Mouse (Mus musculus) forebrain, embryonic 11.5 days (tissue): ENCODE measurements around the gene Efcab3. TPM values are rescaled to one million over a fixed set of nuclear protein-coding genes. Genes with fewer than 3 reads are reported as not detected.

ENCODE experiments used
- ATAC-seq: fragments of 200-750 bp; cut with Nextera tagmentation; replicated peaks from 2 replicates; pipeline ENCODE4 v1.8.0; 2017; ENCODE audit warnings: moderate TSS enrichment; ENCODE audit not compliant: low FRiP score
- DNase-seq: peaks from one replicate; pipeline ENCODE4 v3.0.0-alpha.2; 2017; ENCODE audit warnings: low spot score
- H3K27ac ChIP-seq: fragments of 300-500 bp; sonication (generic); 2 replicates; pipeline ENCODE4 v1.5.1; 2014; ENCODE audit warnings: low read depth, low read length
- H3K27me3 ChIP-seq: fragments of 300-500 bp; sonication (generic); 2 replicates; pipeline ENCODE4 v1.6.1; 2014; ENCODE audit warnings: mild to moderate bottlenecking, low read length, mixed read lengths; ENCODE audit not compliant: control insufficient read depth, insufficient read depth
- H3K36me3 ChIP-seq: fragments of 300-500 bp; sonication (generic); 2 replicates; pipeline ENCODE4 v1.6.1; 2014; ENCODE audit warnings: mild to moderate bottlenecking, low read length, moderate library complexity, mixed read lengths; ENCODE audit not compliant: control insufficient read depth, insufficient read depth
- H3K4me1 ChIP-seq: fragments of 300-500 bp; sonication (generic); replicated peaks from 2 replicates; pipeline ENCODE4 v1.6.1; 2014; ENCODE audit warnings: low read length, mixed read lengths; ENCODE audit not compliant: control insufficient read depth, insufficient read depth
- H3K4me2 ChIP-seq: fragments of 300-500 bp; sonication (generic); 2 replicates; pipeline ENCODE4 v1.6.1; 2014; ENCODE audit warnings: low read depth, mild to moderate bottlenecking, low read length, moderate library complexity, mixed read lengths; ENCODE audit not compliant: severe bottlenecking
- H3K4me3 ChIP-seq: fragments of 300-500 bp; sonication (generic); 2 replicates; pipeline ENCODE4 v1.5.1; 2014; ENCODE audit warnings: low read depth, low read length
- H3K9ac ChIP-seq: fragments of 300-500 bp; sonication (generic); 2 replicates; pipeline ENCODE4 v1.6.1; 2014; ENCODE audit warnings: low read length
- H3K9me3 ChIP-seq: fragments of 300-500 bp; sonication (generic); 2 replicates; pipeline ENCODE4 v1.6.1; 2016; ENCODE audit warnings: low read length, mixed read lengths; ENCODE audit not compliant: control insufficient read depth
- WGBS: fragments of 180-500 bp; shearing (Covaris S2); extraction: QIAGEN DNeasy Blood & Tissue Kit; methylation state at CpG from one replicate; pipeline ENCODE4 v1.1.7; 2014; 5-methylcytosine and 5-hydroxymethylcytosine counted together
- polyA plus RNA-seq: library from polyadenylated mRNA; unstranded; fragments of >200 nt; fragmentation: Nextera tagmentation; extraction: Ambion mirVana; gene quantifications from 2 replicates; pipeline ENCODE4 v1.2.1, GENCODE M21; 2014

Gene Efcab3
- polyA plus RNA-seq, 1 experiment from 2014 or later, result not detected

DNA sequence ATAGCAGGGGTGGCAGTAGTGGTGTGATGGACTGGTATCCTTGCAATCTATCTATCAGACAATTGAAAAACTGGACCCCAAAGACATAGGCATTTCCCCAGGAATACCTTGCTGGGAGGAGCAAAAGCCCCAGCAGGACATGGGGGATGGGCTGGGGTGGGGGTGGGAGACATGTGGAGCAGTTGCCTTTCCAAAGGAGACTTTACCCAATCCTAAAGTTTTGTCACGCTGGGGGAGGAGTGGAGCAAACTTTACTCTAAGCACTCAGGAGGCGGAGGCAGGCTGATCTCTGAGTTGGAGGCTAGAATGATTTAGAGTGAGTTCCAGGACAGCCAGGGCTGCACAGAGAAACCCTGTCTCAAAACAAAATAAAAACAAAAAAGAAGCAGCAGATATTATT, 98.0 kb downstream of the Efcab3 start:
- Histone ChIP-seq H3K4me1 (no peaks in the 10 kb centered on the region), H3K27me3 (no peaks in the 10 kb centered on the region), H3K9ac (no peak overlapping the region), H3K4me2 (no peak overlapping the region), H3K4me3 (no peak overlapping the region), H3K27ac (no peak overlapping the region), H3K9me3 (peaks cover 7% of the 10 kb centered on the region), H3K36me3 (no peaks in the 10 kb centered on the region)
- ATAC-seq (no peak), DNase-seq (no peak)
- 92% methylated on average over 2 of the region's 2 CpGs for WGBS

DNA sequence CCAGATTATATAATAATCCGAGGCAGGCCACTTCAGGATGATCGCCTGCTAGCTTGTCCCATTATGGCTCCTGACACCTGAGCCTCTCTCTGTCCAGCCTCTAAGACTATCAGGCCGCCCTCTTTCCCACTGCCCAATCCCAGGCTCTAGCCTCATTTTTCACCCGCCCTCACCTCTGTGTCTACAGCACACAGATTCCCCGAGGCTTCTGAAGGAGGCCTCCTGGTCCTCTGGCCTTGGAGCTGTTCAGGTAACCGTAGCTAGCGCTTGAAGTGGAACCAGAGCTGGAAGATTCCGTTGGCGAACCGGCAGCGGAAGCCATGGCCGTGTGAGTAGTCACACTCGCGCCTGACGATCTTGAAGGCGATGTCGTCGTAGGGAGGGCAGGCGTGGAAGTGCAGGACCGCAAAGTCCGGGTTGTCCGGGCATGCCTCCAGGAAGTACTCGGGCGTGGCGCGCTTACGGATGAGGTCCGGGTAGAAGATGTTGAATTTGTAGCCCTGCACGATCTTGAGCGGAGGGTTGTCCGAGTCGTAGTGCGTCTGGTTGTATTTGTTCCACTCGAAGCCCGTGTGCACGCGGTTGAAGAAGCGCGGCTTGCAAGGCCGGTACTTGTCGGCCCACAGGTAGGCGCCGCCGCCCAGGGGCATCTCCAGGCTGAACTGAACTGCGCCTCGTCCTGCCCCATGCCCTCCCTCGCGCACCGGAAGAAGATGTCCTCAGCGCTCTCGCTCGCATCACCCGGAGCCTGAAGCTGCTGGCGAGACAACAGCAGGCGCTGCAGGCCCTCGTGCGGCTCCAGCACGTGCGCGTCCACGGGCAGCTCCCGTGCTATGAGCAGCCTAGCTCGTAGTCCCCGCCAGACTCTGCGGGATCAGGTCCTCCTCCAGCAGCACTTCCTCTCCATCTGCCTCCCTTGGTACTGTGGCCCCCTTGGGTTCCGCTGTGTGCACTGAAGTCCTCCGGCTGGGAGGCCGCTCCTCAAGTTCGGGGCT, 101.4 kb downstream of the Efcab3 start:
- Histone ChIP-seq H3K4me3 (no peak overlapping the region), H3K27ac (no peak overlapping the region), H3K36me3 (no peaks in the 10 kb centered on the region), H3K4me2 (no peak overlapping the region), H3K27me3 (no peaks in the 10 kb centered on the region), H3K9me3 (peaks cover 7% of the 10 kb centered on the region), H3K4me1 (no peaks in the 10 kb centered on the region), H3K9ac (no peak overlapping the region)
- ATAC-seq (no peak), DNase-seq (no peak)
- WGBS, result 85% methylated on average over 69 of the region's 69 CpGs

DNA sequence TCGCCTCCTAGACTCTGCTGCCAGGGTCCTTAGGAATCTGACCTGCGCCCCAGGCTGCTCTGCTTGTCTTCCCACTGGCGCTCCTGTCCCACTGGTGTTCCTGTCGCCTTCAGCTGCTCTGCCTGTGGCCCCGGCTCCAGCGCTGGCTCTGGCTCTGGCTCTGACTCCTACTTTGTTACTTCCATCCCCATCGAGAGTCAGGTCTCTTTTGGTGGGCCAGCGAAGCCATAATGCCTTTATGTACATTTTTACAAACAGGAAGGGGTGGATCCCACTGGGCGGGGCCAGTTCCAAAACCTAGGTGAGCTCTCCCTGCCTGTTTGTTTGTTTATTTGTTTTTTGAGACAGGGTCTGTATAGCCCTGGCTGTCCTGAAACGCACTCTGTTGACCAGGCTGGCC, 103.4 kb downstream of the Efcab3 start:
- Histone ChIP-seq H3K9ac (no peak overlapping the region), H3K36me3 (no peaks in the 10 kb centered on the region), H3K27me3 (no peaks in the 10 kb centered on the region), H3K9me3 (peaks cover 7% of the 10 kb centered on the region), H3K27ac (no peak overlapping the region), H3K4me2 (no peak overlapping the region), H3K4me1 (no peaks in the 10 kb centered on the region), H3K4me3 (no peak overlapping the region)
- ATAC-seq, result no peak
- DNase-seq, result no peak
- 92% methylated on average over 10 of the region's 10 CpGs for WGBS

Other genes starting within 250 kb of the Efcab3 start
- 41.7 and 43.2 TPM in 2 replicates for gene Mettl2, start 62.8 kb downstream of the Efcab3 start, polyA plus RNA-seq
- not detected in 2 replicates for gene Gm10842, start 83.3 kb downstream of the Efcab3 start, polyA plus RNA-seq
- 27.5 and 31.5 TPM in 2 replicates for gene Tlk2, start 115.2 kb downstream of the Efcab3 start, polyA plus RNA-seq
- gene Mrc2, start 229.1 kb downstream of the Efcab3 start, polyA plus RNA-seq, result 11.4 and 11.9 TPM in 2 replicates